Mouse (Mus musculus): Measurements from ENCODE around the gene Nyap2.
"Not testable (repeated sequence)": the region's sequence is repeated elsewhere in the genome, so short reads cannot be mapped to it uniquely, and the experiment has no call there.

Gene Nyap2

DNA sequence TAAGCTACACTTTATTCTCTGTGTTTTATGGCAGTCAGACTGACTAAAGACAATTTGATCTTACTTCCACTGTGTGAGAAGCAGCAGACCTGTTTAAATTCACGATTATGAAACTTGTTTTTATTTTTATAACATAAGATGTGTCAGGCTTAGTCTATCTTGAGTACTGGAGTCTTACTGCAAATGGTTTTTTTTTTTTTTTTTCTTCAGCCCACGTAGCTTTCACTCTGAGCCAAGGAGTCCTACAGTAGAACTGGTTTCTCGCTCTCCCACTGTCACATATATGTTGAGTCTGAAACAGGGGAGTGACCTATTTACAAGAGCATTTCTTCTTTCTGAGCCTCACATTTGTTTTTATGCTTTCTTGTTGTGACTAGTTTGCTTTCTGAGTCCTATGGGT is 103.9 kb downstream of the Nyap2 start:
- DNase-seq (ENCODE audit: low spot score in 2 of 2): no peak

DNA sequence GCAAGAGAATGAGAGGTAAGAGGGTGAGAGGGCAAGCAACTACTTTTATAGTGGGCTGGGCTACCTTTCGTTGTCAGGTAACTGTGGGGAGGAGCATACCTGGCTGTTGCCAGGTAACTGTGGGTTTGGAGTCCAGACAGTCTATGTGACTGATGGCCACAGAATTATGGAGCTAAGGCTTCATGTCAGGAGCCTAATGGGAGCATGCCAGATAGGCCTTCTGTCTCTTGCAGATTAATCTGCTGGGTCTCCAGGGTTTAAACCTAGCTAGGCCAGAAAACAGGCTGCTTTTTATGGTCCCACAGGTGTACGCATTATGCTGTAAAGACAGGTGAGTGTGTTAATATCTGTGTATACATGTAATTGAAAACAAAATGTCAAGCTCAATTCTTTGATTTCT is 132.8 kb downstream of the Nyap2 start:
- no peak for DNase-seq (ENCODE audit: low spot score in 2 of 2)

DNA sequence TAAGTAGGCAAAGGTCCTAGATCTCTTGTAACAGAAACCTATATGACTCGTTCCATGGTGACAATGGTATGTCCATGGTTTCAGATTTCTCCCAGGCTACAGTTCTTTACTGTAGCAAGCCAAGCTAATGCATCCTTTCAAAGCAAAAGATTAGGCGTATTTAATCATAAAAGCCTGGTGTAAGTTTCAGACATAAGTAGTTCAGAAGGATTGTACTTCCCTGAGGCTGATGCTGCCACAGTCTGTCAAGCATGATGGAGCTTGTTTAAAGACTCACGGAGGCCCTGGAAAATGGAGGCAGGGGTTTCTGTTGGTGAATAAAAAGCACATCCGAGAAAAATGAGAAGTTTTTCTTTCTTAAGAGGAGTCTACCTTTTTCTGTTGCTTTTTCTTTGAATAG is 134.7 kb downstream of the Nyap2 start:
- DNase-seq (ENCODE audit: low spot score in 2 of 2): no peak

DNA sequence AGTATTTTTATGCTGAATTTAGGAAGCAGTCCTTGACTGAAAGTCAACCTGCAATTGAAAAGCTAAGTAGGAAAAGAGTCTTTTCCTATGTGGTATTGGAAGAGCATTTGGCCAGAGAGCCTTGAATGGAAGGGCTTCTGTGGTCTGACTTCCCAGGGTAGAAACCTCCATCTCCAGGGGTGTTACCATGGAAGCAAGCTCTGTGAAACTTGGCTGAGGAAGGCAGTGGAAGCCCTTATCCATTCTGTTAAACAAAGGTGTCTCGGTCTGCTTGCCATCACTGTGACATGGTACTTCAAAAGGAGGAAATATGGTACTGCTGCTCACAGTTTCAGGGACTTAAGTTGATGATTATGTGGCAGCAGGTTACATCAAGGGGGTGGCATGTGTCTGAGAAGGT is 143.0 kb downstream of the Nyap2 start:
- no peak for DNase-seq (ENCODE audit: low spot score in 2 of 2)

DNA sequence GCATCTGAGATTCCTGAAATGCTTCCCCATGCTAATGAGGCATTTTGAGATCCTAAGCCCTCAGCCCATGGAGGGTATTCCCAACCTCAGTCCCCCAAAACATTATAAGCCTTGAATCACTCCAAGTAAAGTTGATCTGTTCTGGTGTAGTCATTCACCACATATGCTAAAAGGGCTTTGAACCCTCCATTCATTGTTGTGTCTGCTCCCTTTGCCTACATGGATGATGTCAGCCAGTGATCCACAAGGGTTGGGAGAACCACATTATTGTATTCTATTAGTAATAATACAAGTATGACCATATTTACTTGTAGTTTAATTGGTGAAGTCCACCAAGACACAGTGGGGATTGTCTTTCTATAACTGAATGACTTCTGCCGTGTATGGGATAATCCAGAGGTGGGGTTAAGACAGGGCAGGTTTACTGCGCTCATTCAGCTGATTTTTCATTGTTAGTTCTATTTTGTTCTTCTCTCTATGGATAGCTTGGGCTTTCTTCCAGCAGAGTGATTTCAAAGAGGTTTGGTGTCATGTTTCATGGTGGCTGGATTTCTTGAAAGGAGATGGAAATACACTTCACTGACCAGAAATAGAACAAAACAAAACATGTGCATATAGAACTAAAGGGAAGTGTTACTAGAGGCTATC is 155.1 kb downstream of the Nyap2 start:
- DNase-seq (ENCODE audit: low spot score in 2 of 2): no peak

DNA sequence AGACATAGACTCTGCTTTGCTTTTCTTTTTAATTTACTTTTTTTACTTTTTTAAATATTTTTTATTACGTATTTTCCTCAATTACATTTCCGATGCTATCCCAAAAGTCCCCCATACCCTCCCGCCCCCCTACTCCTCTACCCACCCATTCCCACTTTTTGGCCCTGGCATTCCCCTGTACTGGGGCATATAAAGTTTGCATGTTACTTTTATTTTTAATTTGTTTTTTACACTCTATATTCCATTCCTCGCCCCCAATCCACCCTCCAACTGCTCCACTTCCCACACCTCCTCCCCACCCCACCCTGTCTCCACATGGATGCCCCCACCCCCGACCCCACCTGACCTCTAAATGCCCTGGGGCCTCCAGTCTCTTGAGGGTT is 155.6 kb downstream of the Nyap2 start:
- not testable (repeated sequence) for DNase-seq (ENCODE audit: low spot score in 2 of 2)

DNA sequence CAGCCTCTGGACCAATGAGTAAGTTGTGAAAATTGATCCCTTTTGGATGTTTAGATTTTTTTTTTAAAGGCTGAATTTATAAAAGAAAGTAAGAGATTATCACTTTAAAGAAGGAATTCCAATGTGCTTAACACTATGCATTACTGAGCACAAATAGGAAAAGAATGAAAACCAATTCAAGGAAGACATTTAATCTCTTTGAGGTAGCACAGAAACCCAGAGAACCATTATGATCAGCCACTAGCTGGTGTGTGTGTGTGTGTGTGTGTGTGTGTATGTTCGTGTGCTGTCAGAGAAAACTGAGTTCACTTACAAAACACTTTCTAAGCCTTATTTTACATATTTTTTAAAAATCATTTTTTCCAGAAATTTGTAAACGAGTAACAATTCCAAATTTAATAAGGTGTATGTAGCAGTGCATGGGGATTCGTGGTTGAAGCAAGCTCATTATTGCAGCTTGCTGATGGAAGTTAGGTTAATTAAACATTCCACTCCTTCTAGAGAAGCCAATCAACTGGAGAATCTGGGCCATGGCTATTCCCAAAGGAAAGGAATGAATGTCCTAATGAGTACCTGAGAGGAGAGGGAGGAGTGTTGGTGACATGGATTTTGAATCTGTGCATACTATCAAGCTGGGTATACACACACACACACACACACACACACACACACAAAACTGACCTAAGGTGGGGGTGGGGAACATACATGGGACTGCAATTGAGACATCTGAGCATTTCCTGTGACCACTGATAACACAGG is 171.9 kb downstream of the Nyap2 start:
- no peak for DNase-seq (ENCODE audit: low spot score in 2 of 2)

DNA sequence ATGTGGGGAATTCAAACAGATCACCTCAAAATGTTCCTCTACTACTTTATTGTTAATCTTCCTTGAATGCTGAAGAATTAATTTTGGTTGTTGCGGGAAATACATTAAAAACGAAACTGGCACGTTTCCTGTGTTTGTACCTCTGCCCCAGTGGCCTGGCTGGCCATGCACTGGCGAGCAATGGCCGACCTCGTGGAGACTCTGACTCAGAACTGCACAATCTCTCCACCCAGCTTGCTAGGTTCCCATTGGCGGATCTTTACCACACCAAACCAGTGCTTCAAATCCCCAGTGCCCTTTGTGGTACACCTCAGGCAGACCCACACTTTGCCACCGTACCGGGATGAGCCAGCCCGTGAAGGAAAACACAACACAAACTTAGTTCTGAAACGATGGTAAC is 173.3 kb downstream of the Nyap2 start:
- DNase-seq (ENCODE audit: low spot score in 2 of 2): no peak

DNA sequence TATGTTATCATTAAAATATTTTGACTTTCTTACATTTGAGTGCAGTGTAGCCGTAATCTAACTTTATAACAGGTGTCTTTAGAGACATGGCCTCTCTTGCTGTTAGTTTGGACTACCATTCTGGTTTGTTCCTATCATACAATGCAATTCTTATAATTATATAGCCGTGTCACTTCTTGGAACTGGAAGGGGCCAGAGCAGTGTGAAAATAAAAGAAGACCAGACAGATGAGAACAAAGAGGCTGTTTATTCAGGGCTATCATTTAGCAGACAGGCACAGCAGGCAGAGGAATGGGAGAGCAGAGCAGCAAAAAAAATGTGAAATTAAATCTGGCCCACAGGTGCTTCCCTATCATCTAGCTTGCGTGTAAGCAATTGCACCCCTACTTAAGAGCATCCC is 189.7 kb downstream of the Nyap2 start:
- no peak for DNase-seq (ENCODE audit: low spot score in 2 of 2)

DNA sequence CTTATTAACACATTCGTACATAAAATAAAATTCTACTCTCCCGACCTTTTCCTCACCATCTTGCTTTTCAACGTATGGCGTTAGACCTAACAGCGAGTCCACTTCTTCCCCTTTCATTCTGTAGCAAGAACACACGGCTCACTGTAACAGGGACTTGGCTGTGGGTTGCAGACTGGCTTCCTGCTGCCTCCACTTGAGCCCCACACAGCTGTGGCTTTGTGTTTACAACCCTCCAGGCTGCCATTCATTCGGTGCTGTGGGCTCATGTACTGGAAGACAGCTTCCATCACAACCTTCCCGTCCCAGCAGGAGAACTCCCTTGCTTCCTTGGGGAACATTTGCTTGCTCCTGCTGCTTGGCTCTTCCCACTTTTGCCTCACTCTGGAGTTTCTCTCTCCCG is 204.2 kb downstream of the Nyap2 start:
- no peak for DNase-seq (ENCODE audit: low spot score in 2 of 2)

DNA sequence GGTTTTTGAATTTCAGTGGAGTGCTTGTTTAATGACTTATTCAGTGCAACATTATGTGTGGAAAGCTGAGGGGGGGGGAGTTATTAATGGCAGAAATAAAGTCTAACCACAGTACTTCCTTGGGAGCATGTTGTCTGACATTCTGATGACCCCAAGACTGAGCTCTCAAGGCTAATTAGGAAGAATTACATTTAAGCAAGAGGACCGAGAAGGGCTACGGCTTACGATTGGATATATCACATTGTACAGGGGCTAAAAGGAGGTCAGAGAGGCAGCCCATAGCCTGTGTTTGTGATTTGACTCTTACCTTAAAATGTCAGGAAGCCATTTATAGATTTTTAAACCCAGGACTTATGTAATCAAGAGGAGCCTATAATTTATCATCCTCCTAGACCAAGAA is 208.9 kb downstream of the Nyap2 start:
- DNase-seq (ENCODE audit: low spot score in 2 of 2): no peak

DNA sequence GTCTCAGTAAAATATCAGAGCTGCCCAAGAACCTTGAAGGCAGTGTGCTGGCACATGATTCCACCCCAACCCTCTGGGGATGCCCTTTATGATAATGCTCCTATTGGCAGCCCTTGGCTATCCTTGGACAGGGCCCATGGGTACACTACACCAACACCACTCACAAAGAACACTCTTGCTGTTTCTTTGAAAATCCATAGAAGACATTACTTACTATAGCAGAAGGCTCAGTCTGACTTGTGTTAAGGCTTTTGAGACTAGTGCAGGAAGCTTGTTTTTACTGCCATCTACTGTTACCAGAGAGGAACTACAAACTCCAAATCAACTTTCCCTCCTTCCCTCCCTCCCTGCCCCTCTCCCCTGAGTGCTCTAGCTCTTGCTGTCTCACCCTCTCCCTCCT is 210.3 kb downstream of the Nyap2 start:
- DNase-seq (ENCODE audit: low spot score in 2 of 2): no peak

DNA sequence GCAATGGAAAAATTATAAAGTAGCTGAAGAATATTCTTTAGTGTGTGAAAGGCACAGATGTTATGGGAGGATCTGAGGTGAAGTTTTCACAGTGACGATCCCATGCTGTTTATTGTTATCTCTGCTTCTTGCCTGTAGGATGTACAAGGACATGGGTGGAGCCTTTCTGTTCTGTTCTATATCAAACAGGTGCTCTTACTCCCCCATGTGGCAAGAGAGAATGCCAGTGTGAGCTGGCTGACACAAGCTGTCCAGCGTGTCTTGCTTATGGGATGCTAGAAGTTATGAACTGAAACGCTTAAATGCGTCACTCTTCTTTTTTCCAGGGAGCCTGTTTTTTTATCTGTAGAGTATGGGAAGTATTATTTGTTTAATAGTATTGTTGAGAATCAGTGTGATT is 224.0 kb downstream of the Nyap2 start:
- DNase-seq (ENCODE audit: low spot score in 2 of 2): no peak

DNA sequence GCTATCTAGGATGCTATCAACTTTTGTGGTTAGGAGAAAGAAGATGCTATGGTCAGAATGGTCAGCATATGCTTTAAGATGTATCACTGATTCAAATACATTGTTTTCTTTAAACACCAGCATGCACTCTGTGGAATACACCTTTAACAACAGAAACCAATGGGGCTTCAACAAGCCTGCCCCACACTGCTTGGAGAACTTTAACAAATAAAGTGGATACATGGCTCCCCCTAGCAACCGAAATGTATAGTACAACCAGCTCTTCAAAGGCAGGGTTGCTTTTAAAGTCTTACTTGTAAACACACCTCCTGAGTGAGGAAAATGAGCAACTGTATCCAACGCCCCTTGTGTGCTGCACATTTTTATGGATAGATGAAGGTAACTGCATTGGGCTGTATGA is 224.9 kb downstream of the Nyap2 start:
- DNase-seq (ENCODE audit: low spot score in 2 of 2): no peak

DNA sequence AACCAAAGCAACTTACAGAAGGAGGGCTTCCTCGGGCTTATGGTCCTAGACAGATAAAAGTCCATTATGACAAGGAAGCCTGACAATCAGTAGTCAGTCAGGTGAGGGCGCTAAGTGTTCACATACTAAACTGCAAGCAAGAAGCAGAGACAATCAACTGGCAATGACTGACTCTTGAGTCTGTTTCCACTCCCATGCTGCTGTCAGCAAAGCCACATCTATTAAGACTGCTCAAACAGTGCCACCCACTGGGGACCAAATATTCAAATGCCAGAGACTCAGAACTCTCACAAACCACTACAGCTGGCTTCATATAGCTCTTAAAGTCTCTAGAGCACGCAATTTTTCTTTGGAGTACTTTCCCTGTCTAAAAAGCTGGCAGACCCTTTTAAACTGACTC is 226.6 kb downstream of the Nyap2 start:
- DNase-seq (ENCODE audit: low spot score in 2 of 2): no peak

DNA sequence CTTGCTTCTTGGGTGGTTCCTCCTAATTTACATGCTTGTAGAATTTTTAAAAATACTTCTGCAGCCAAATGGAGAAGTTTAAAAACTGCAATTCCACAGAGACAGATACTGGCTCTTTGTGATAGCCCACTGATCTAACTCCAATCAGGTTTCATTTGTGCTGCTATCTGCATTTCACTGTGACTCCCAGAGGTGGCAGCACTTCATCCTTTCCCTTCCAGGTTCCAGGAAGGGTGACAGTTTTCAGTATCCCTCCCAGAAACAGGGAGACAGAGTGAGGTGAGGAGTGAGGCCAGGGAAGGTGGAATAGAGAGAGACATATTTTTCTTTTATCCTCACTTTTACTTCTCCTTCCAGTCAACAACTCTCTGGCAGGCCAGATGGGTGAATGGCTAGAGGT is 230.7 kb downstream of the Nyap2 start:
- DNase-seq (ENCODE audit: low spot score in 2 of 2): no peak

DNA sequence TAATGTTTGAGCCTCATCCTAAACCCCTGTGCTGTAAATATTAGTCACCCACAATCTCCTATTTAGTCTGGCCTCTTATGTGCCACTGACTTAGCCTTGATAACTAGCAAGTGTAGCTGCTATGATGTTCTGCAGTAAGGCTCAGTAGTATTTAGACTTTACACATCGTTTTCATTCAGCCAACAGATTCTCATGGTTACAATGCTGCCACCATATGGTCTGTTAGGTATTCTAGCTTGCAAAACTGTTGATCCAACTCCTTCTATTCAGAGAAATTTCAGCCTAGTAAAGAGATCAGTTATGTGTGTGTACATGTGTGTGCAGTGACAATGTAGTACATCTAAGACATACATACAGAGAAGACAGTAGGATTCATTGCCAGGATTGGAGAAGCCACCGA is 231.2 kb downstream of the Nyap2 start:
- DNase-seq (ENCODE audit: low spot score in 2 of 2): no peak

DNA sequence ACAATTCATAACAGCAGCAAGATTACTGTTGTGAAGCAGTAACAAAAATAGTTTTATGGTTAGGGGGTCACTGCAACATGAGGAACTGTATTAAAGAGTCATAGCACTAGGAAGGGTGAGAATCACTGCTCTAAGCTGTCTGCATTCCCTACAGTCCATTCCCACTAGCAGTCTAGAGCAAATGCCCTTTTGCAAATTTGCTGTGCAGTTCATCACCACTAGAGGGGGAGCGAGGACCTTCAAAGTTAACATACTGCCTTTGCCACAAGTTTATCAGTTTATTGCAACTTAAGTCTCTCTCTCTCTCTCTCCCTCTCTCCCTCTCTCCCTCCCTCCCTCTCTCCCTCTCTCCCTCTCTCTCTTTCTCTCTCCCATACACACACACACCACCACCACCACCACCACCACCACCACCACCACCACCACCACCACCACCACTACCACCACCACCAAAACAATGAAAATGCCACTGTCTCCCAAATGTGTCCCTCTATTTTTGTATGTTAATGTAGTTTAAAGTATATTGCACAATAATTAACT is 233.4 kb downstream of the Nyap2 start:
- peak in 1 of 2 experiments; percentile 14 for DNase-seq (ENCODE audit: low spot score in 2 of 2)

DNA sequence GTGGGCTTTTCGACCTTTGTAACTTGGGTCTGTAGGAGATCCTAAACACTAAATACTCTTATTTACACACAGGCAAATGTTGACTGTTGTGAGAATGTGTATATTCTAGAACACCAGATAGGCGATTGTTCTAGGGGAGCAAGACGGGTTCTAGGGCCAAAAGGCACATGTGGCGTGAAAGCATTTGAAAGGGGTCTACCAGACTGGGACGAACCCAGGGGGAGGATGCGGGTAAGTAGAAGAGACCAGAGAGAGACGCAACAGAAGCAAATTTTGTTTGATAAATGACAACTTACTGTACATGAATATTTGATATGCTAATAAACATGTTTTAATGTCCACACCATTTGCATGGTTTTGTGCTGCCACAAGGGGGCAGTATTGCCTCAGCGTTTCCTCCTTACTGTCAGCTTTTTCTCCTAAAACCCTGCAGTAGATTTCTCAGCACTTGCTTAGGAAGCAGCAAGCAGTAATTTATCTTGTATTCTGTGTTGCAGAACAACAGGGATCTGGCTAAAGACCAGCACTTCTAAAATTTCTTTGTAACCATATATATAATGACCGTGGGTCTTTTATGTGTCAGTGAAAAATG is 239.7 kb downstream of the Nyap2 start:
- DNase-seq (ENCODE audit: low spot score in 2 of 2): peak in 1 of 2 experiments; percentile 24

DNA sequence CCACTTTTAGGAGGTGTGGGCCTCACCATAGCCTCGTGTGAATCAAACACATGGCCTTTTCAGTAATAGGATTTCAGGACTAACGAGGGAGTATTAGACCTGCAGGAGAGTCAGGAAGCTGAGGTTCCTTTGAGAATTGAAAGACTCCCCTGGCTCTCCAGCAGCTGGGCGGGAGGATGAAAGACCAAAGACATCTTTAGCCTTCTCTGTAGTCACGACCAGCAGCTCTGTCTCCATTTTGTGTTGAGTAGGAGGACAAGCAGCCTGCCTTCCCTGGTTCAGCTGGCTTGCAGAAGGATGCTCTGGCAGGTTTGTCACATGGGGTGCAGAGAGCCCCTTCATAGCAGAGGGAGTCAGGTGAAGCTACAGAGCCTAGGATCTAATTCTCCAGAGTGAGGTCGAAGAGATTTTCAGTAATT is 240.3 kb downstream of the Nyap2 start:
- no peak for DNase-seq (ENCODE audit: low spot score in 2 of 2)

DNA sequence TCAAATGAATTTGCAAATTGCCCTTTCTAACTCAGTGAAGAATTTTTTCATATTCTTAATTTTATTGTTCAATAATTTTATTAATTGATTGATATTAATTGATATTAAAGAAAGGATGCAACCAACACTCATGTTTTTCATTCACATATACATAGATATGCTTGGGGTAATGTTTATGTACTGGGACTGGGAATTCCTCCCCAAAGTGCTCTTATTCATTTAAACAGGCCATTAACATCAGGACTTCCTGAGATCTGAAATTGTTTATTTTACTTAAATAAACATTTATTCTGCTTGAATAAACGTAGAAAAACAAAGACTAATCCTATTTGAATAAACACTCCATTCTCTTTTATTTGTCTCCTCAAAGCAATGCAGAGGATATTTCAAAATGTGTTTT is 311.0 kb downstream of the Nyap2 start:
- DNase-seq (ENCODE audit: low spot score in 2 of 2): no peak

Data from heart, adult 9 months (tissue).